Mouse (Mus musculus): ENCODE data around the gene Mmrn1.

DNA sequence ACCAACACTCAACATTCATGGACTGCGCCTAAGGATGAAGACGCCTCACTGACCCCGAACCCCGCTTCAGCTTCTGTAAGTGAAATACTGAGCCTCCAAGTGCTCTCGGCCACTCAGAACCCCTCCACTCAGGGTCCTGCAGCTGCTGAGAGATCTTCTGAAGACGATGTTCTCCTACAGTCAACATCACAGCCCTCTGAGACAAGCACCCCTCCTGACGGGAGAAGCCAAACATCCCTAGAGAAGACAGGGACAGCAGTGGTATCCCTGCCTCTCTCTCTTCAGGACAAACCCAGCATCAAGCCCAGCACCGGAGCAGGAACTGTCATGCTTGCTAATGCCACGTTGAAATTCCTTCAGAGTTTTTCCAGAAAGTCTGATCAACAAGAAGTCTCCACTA, 19.8 kb downstream of the Mmrn1 start:
- TF ChIP-seq CTCF (IDR thresholded peaks at IDR 0.05) (no peak), EP300 (IDR thresholded peaks at IDR 0.05) (no peak)

All from lung, postnatal 0 days (tissue).